Mouse (Mus musculus) MEL-GATA-1-ER (cell line): ENCODE measurements around the gene Chrm1.
"Not testable (repeated sequence)": the region's sequence is repeated elsewhere in the genome, so short reads cannot be mapped to it uniquely, and the experiment has no call there.

Source experiments
- DNase-seq: peaks from one replicate; pipeline ENCODE4 v3.0.0-alpha.2; 2012; ENCODE audit warnings: low read depth; ENCODE audit errors: extremely low read depth

The Chrm1 gene

DNA sequence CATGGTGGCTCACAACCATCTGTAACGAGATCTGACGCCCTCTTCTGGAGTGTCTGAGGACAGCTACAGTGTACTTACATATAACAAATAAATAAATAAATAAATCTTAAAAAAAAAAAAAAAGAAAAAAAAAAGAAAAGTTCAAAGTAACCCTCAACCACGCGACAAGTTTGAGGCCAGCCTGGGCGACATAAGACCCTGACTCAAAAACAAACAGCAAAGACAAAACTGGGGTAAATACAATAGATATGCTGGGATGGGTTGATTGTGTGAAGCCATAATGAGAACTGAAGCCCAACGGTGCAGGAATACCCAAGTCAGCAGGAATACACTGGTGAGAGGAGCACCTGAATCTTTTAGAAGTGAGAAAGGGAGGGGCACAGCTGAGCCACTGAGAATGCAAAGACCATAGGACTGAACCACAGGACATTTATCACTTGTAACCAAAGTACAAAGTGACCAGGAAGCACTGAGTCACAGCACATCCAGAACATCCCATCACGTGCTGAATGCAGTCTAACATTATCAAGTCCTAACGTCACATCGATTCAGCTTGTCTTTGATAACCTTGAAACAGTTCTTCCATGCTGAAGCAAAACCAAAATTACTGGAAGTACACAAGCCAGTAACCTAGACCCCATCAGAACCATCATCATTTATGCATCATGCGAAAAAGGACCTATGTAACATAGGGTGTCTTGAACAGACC, 53.3 kb downstream of the Chrm1 start:
- DNase-seq = no peak

DNA sequence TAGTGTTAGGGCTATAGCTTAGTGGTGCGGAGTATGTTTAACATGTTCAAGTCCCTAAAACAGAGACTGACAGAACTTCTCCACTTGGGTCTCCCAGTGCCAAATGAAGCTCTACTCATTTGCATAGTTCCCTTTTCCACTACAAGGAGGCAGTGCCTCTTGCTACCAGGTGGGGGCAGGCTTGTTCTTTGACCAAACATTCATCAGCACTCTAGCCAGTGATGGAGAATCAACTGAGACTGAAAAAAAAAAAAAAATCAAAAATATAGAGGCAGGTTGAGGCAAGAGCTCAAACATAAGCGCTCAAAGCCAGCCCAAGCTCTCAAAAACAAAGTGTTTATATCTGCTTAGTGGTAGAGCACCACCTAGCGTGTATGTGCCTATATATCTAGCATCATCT, 54.8 kb downstream of the Chrm1 start:
- DNase-seq = peak; percentile 86

DNA sequence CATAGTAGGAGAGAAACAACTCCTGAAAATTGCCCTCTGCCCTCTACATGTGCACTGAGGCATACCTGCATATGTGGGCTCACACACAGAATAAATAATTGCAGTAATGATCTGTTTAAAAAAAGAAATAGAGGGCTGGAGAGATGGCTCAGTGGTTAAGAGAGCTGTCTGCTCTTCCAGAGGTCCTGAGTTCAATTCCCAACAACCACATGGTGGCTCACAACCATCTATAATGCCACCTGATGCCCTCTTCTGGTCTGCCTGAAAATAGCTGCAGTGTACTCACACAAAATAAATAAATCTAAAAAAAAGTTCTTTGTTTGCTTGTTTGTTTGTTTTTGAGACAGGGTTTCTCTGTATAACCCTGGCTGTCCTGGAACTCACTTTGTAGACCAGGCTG, 55.4 kb downstream of the Chrm1 start:
- not testable (repeated sequence) for DNase-seq

DNA sequence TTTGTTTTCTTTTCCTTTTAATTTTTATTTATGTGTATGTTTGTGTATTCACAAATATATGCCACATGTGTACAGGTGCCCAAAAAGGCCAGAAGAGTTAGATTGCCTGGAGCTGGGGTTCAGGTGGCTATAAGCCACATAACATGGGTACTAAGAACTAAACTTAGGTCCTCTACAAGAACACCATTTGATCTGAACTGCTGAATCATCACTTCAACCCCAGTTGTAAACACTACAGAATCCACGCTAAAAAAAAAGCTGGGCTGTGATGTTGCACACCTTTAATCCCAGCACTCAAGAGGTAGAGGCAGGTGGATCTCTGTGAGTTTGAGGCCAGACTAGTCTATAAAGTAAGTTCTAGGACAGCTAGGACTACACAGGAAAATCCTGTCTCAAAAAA, 57.8 kb downstream of the Chrm1 start:
- DNase-seq = no peak

DNA sequence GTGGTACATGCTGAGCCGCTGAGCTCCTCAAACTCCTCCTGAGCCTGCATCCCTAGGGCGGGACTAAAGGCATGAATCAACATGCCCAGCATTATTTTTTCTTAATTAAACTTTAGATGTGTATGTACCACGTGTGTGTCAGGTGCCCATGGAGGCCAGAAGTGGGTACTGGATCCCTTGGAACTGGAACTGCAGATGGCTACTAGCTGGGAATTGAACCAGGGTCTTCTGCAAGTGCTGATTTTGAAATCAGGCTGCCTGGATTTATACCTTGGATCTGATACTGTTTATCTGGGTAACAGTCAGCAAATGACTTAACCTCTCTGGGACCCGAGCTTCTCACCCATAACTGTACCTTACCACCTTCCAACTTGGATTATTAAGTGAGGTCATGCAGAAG, 58.4 kb downstream of the Chrm1 start:
- no peak for DNase-seq

DNA sequence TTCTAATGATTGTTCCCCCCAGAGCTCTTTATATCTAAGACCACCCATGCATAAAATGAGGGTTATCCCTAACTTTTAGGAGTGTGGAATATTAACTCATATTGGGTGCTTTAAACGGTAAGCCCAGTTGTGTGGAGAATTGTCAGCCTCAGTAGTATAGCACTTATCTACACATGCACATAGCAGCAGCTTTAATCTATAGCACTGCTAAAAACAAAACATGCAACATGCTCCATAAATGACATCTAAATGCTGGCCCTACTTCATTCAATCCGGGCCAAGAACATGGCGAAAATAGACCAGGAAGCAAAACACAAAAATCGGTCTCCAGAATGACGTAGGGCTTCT, 58.9 kb downstream of the Chrm1 start:
- no peak for DNase-seq

DNA sequence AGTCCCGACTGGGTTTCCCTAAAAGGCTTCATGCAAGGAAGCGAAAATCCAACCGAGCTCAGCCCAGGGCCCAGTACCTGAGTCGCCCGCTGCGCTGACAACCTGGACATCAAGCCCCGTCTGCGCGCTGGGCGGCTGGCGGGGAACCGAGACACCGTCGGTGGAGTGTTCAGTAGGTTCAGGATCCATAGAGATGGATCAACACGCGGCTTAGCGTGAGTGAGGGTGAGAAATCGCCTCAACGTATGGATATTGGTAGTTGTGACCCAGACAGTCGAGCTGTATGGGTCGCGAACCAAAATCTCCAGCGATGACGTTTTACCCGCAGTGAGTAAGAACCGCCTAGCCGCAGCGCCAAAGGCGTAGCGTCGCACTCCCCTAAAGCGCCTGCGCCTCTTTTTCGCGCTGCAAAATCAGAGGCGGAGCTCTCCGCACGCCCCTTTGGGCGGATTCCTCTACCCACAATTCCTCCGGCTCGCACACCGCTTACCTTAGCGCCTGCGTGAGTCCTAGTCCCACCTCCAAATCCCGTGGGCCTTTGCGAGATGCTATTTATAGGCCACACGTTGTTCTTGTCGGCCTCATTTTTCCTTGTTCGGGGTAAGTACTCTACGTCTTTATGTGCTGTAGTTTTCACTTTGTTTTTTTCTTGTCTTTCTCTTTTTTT, 59.5 kb downstream of the Chrm1 start, which contains the start of gene Slc3a2:
TSS of gene Slc3a2 (minus strand) at position 463 of the 667 bp plus-strand sequence.
- DNase-seq = peak; percentile 96

DNA sequence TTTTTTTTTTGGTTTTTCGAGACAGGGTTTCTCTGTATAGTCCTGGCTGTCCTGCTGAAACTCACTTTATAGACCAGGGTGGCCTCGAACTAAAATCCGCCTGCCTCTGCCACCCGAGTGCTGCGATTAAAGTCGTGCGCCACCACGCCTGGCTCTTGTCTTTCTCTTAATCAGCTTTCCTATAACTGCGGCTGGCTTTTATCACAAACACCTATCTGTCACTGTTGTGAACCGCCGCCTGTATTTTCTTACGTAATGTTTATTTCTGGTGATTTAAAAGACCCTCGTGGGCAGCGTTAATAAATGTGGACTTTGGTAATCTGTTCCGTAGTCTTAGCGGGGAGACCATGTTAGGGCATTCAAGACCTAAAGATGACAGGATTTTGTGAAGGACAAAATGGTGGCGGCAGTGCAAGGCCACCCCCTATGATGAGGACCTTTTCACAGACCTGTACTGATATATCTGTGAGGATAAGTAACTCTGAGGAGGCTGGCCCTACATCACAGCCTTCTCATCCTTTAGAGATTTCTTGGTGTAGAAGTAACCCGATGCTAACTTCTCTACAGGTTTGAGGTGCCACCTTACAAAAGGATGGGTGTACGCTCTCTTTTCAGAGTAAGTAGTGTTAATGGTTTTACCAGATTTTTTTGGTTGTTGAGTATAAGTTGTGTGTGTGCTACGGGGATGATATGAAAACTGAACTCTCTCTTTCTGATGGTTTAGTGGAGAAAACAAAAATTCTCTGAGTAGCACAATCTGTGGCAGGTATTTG, 60.2 kb downstream of the Chrm1 start:
- DNase-seq = no peak

DNA sequence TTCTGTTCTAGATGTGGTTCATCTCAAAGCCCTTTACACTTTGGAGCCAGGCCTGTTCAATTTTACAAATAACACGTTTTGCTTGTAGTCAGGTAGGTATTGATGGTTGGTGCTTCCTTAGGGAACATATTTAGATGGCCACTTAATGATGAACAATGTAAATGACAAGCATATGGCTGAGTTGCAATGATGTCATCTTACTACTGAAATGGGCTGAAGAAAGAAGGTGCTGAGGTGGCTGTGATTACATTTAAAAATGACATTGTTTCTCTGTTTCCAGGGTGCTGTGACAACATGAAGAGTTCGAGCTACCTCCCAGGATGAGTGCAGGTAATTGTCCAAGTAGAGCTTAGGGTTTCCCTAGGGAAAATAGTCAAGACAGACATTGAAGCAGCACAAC, 60.8 kb downstream of the Chrm1 start:
- no peak for DNase-seq

DNA sequence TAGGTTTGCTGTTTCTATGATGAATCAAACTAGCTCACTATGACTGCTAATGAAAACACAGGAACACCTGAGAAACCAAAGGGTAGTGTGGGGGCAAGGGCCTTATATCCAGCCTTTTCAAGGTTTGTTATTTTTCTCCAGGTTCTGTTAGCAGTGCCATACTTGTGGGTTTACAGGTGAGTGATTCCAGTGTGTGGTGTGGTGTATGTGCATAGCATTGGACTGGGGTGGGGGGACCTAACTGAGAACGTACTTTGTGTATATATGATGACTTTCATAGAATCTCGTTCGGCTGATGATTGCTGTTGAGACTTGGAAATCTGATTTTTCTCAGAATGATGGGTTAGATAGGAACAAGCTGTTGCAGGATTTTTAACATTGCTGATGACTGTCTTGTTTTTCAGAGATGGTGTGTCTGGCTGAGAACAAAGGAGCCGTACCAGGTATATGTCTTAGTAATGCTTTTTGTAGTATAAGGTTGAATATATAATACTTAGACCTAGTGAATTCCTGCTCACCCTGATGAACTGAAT, 61.6 kb downstream of the Chrm1 start:
- no peak for DNase-seq

DNA sequence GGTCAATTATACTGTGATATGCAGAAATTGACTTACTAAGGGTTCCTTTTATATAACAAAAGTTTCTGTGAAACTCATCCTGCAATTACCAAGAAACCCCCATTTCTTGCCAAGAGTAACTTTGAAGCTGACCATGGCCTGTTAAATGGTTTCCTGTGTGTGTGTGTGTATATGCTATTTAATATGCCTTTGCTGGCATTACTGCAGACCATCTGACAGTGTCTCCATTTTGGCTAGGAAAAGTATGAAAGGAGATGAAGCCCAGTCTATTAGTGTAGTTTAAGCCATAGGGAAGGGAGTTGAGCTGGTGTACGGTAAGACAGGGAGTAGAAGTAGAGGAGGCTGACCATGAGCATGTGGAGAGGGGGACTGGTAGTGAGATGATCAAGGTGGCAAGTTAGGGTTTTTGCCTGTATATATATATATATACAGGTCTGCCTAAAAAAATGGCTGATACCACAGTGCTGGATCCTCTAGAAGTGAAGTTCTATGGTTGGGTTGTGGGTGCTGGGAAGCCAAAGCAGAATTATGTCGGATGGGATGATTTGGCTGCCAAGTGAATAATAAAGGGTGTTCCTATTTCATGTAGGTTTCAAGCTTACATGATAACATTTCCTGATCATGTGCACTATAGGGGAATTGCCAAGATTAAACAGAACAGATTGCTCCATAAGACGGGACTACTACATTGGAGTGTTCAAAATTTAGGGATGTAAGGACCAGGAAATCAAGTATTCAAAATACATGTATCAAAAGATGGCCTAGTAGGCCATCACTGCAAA, 63.2 kb downstream of the Chrm1 start:
- DNase-seq = no peak

DNA sequence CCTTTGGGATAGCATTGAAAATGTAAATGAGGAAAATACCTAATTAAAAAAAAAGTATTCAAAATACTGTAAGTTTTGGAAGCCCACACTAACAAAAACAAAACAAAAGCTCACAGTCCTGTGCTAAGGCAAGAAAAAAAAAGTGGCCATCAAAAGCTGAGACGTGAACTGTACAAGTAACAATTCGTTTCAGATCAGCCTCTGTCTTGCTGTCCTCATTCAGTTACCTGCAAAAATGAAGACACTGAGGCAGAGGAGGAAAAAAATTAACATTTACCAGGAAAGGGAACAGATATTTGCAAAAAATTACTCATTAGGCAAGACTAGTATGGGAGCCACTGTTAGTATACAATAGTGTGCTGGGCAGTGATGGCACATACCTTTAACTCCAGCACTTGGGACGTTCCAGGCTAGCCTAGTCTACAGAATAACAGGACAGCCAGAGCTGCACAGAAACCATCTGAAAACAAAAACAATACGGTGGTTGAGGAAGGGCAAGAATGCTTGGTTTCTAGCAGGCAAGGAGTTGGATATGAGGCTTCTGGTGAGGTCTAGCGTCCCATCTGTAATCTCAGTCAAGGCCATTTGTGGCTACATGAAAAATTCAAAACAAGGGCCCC, 64.0 kb downstream of the Chrm1 start:
- DNase-seq = no peak

DNA sequence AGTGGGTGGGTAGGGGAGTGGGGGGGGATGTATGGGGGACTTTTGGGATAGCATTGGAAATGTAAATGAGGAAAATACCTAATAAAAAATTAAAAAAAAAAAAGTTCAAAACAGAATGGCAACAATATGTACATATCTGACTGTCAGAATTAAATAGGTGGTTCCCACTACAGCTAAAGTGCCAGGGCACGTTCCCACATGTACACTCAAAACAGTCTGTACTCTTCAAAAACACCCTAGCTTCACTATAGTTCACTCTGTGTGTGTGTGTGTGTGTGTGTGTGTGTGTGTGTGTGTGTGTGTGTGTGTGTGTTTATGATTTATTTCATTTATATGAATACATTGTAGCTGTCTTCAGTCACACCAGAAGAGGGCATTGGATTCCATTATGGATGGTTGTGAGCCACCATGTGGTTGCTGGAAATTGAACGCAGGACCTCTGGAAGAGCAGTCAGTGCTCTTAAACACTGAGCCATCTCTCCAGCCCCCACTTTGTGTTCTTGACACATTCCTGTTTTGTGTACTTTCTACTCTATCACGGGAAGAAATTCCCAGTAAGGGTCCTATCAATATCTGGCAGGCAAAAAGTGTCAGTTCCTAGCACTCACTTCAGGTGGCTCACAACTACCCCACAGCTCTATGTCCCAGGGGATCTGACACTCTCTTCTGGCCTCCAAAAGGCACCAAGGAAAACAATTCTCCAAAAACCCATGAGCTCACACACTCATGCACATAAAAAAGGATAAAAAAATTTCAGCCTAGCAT, 64.9 kb downstream of the Chrm1 start:
- DNase-seq = not testable (repeated sequence)
